Mouse (Mus musculus) CD4-positive helper T cell, adult 2 months (primary cell): ENCODE measurements around the gene Amer1.

Source experiments
- DNase-seq: peaks from one replicate; pipeline ENCODE4 v3.0.0-alpha.2; 2012; ENCODE audit warnings: low read depth, missing footprints, low spot score

Amer1 gene

GRCm38 (mm10) chrX:95444776-95445111, at the start of gene Amer1:
Gene Amer1 (minus strand): TSS chrX:95444872.
- DNase-seq, result peak; percentile 90

- no peak for DNase-seq
Observed at GRCm38 (mm10) chrX:95457166-95457565, 12.5 kb upstream of the Amer1 start.

DNA sequence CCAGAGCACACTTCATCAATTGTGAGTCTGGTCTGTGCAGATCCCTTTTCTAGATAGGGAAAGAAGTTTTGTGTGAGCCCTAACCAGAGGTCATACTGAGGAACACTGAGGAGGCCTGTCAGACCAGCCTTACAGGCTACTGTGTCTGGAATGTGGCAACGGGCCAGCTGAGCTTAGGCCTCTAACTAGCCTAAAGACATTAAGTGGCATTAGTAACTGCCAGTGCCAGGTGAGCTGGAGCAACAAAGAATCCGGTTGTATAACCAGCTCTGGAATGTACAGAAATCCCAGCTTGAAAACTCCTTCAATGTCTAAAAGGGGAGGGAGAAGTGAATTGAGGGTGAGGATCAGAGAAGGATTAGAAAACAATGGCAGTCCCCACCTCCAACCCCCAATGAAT, 1.2 kb upstream of the Amer1 start:
- no peak for DNase-seq

GRCm38 (mm10) chrX:95445141-95445540, 469 bp upstream of the Amer1 start:
- no peak for DNase-seq

- DNase-seq, result peak; percentile 62
Observed at GRCm38 (mm10) chrX:95443898-95444775, 535 bp downstream of the Amer1 start.

GRCm38 (mm10) chrX:95443390-95443789, 1.3 kb downstream of the Amer1 start:
- DNase-seq, result no peak

GRCm38 (mm10) chrX:95442261-95442660, 2.4 kb downstream of the Amer1 start:
- DNase-seq, result no peak

DNA sequence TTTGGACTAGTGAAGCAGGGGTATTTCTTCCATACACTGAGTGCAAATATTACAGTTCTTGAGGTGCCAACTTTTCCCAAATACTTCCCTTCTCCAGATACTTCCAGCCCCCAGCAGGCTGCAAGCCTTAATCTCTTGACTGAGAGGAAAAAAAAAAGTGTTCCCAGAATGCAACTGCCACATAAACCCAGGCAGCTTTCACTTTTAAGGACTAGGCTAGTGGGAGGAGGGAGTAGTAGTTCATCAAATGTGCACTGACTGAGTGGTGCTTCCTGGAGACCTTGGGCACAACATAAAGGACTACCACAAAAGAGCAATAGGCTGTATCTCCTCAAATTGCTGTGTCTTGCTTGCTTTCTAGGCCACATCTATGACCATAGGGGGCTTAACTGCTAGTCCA, 3.4 kb downstream of the Amer1 start:
- DNase-seq, result peak; percentile 15

DNA sequence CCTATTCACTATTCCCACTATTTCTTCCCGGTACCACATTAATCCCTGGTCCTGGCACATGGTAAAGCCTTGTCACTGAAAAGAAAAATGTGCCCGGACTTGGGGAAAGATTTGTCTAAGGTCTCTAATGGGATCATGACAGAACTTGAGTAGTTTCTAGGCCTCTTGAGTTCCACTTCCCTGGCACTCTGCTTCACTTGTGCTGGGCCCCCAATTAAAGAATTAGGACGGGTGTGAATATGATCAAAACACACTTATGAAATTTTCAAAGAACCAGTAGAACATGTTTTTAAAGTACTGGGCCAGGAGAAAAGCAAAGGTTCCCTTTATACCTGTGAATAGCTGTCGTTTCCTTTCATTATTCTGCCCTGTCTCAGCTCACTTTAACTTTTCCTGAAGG, 6.2 kb downstream of the Amer1 start:
- no peak for DNase-seq

DNA sequence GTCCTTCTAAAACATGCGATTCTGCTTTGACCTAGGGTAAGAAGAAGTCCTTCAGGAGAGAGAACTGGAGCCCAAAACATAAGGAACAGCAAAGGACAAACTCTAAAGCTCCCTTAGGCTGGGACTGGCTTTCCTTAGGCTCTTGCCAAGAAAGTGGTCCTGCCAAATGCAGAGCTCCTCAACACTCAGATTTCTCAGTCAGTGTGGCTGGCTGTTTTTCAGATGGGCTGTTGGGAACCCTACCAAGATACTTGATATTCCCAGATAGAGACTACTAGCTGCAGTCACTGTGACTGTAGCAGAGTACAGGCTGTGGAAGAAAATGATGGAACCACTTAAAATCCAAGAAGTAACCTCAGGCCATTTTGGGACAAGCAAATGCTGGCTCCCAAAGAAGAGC, 7.4 kb downstream of the Amer1 start:
- DNase-seq, result no peak

- no peak for DNase-seq
Observed at GRCm38 (mm10) chrX:95373101-95373500, 71.6 kb downstream of the Amer1 start.
